Mouse (Mus musculus): ENCODE results near the gene Hapln2.

GRCm38 (mm10) chr3:87996401-87996800, 31.0 kb downstream of the Hapln2 start:
- TF ChIP-seq CTCF (IDR thresholded peaks at IDR 0.05; ENCODE audit: insufficient read depth, low read length) (no peak), POLR2A (IDR thresholded peaks at IDR 0.05; ENCODE audit: borderline replicate concordance, extremely low read depth, low read depth, low read length) (no peak)
